Mouse (Mus musculus): Measurements from ENCODE around the gene Lpp. TPM values are rescaled to one million over a fixed set of nuclear protein-coding genes. Genes with fewer than 3 reads are reported as not detected.
"Not testable (repeated sequence)": the region's sequence is repeated elsewhere in the genome, so short reads cannot be mapped to it uniquely, and the experiment has no call there.

Gene Lpp
- polyA plus RNA-seq, 1 experiment from 2014 or later, result 69.5 TPM

GRCm38 (mm10) chr16:25017046-25017445 is 623.7 kb downstream of the Lpp start:
- ATAC-seq (ENCODE audit: insufficient read depth, low FRiP score, low read depth), result no peak
- H3K36me3 ChIP-seq, result no peaks in the 10 kb centered on the region
- no peaks in the 10 kb centered on the region for H3K27me3 ChIP-seq (replicated peaks)
- no peak overlapping the region for H3K4me3 ChIP-seq (replicated peaks)
- H3K9me3 ChIP-seq, result no peaks in the 10 kb centered on the region
- H3K27ac ChIP-seq, result no peak overlapping the region
- H3K4me1 ChIP-seq, result no peaks in the 10 kb centered on the region
- H3K9ac ChIP-seq, result no peak overlapping the region
- no peak overlapping the region for H3K4me2 ChIP-seq

- WGBS, result 70% methylated on average over 2 of the region's 2 CpGs
- not testable (repeated sequence) for H3K27ac ChIP-seq; H3K9me3 ChIP-seq; H3K27me3 ChIP-seq (replicated peaks); H3K4me1 ChIP-seq; H3K36me3 ChIP-seq; H3K4me3 ChIP-seq (replicated peaks); ATAC-seq (ENCODE audit: insufficient read depth, low FRiP score, low read depth); H3K9ac ChIP-seq; H3K4me2 ChIP-seq
These were observed 628.5 kb downstream of the Lpp start for GRCm38 (mm10) chr16:25021743-25022359.

GRCm38 (mm10) chr16:25024591-25024990 is 631.3 kb downstream of the Lpp start:
- Histone ChIP-seq H3K27me3 (replicated peaks) (no peaks in the 10 kb centered on the region), H3K4me3 (replicated peaks) (no peak overlapping the region), H3K4me1 (no peaks in the 10 kb centered on the region), H3K27ac (no peak overlapping the region), H3K4me2 (no peak overlapping the region), H3K36me3 (no peaks in the 10 kb centered on the region), H3K9ac (no peak overlapping the region), H3K9me3 (no peaks in the 10 kb centered on the region)
- ATAC-seq (ENCODE audit: insufficient read depth, low FRiP score, low read depth), result no peak
- WGBS, result 83% methylated on average over 3 of the region's 3 CpGs

- H3K9me3 ChIP-seq, result no peaks in the 10 kb centered on the region
- ATAC-seq (ENCODE audit: insufficient read depth, low FRiP score, low read depth), result no peak; the same call in 1 of the 2 replicates
- H3K27me3 ChIP-seq (replicated peaks), result no peaks in the 10 kb centered on the region
- H3K27ac ChIP-seq, result no peak overlapping the region
- no peak overlapping the region for H3K4me3 ChIP-seq (replicated peaks)
- no peaks in the 10 kb centered on the region for H3K4me1 ChIP-seq
- H3K4me2 ChIP-seq, result no peak overlapping the region
- 65% methylated on average over 1 of the region's 1 CpGs for WGBS
- H3K36me3 ChIP-seq, result no peaks in the 10 kb centered on the region
- H3K9ac ChIP-seq, result no peak overlapping the region
These were observed 632.9 kb downstream of the Lpp start for GRCm38 (mm10) chr16:25026191-25026590.

GRCm38 (mm10) chr16:25029548-25029947 is 636.2 kb downstream of the Lpp start:
- Histone ChIP-seq H3K4me3 (replicated peaks) (no peak overlapping the region), H3K36me3 (no peaks in the 10 kb centered on the region), H3K27me3 (replicated peaks) (no peaks in the 10 kb centered on the region), H3K27ac (no peak overlapping the region), H3K4me1 (no peaks in the 10 kb centered on the region), H3K9me3 (no peaks in the 10 kb centered on the region), H3K9ac (no peak overlapping the region), H3K4me2 (no peak overlapping the region)
- no peak for ATAC-seq (ENCODE audit: insufficient read depth, low FRiP score, low read depth)
- 84% methylated on average over 8 of the region's 8 CpGs for WGBS

GRCm38 (mm10) chr16:25037361-25037760 is 644.1 kb downstream of the Lpp start:
- Histone ChIP-seq H3K27ac (no peak overlapping the region), H3K9me3 (no peaks in the 10 kb centered on the region), H3K9ac (no peak overlapping the region), H3K4me3 (replicated peaks) (no peak overlapping the region), H3K4me1 (0 out of 2 replicates have a peak, but pooled peaks cover 6% of the 10 kb centered on the region), H3K36me3 (no peaks in the 10 kb centered on the region), H3K27me3 (replicated peaks) (no peaks in the 10 kb centered on the region), H3K4me2 (no peak overlapping the region)
- ATAC-seq (ENCODE audit: insufficient read depth, low FRiP score, low read depth), result no peak
- 73% methylated on average over 6 of the region's 6 CpGs for WGBS

GRCm38 (mm10) chr16:25038529-25038928 is 645.2 kb downstream of the Lpp start:
- Histone ChIP-seq H3K27me3 (replicated peaks) (no peaks in the 10 kb centered on the region), H3K9ac (no peak overlapping the region), H3K36me3 (no peaks in the 10 kb centered on the region), H3K27ac (no peak overlapping the region), H3K9me3 (no peaks in the 10 kb centered on the region), H3K4me3 (replicated peaks) (no peak overlapping the region), H3K4me1 (0 out of 2 replicates have a peak, but pooled peaks cover 7% of the 10 kb centered on the region), H3K4me2 (no peak overlapping the region)
- WGBS, result 84% methylated on average over 6 of the region's 6 CpGs
- no peak for ATAC-seq (ENCODE audit: insufficient read depth, low FRiP score, low read depth)

GRCm38 (mm10) chr16:25039904-25040303 is 646.6 kb downstream of the Lpp start:
- no peaks in the 10 kb centered on the region for H3K36me3 ChIP-seq
- H3K9ac ChIP-seq, result no peak overlapping the region
- no peak overlapping the region for H3K27ac ChIP-seq
- no peaks in the 10 kb centered on the region for H3K9me3 ChIP-seq
- H3K4me3 ChIP-seq (replicated peaks), result no peak overlapping the region
- H3K27me3 ChIP-seq (replicated peaks), result no peaks in the 10 kb centered on the region
- no peak overlapping the region for H3K4me2 ChIP-seq
- no peak; the same call in 1 of the 2 replicates for ATAC-seq (ENCODE audit: insufficient read depth, low FRiP score, low read depth)
- 38% methylated on average over 10 of the region's 10 CpGs for WGBS
- H3K4me1 ChIP-seq, result 0 out of 2 replicates have a peak, but pooled peaks cover 7% of the 10 kb centered on the region

- no peak overlapping the region for H3K27ac ChIP-seq
- WGBS, result 86% methylated on average over 8 of the region's 8 CpGs
These were observed 647.9 kb downstream of the Lpp start for GRCm38 (mm10) chr16:25041165-25041564.

GRCm38 (mm10) chr16:25041855-25042529 is 648.7 kb downstream of the Lpp start:
- 0 out of 2 replicates have a peak, but pooled peaks have one; percentile 27 for ATAC-seq (ENCODE audit: insufficient read depth, low FRiP score, low read depth)
- no peak overlapping the region for H3K9ac ChIP-seq
- H3K27ac ChIP-seq, result peak overlapping the region; percentile 44; the same call in 1 of the 2 replicates

More at GRCm38 (mm10) chr16:25041165-25041564, 647.9 kb downstream of the Lpp start:
- no peaks in the 10 kb centered on the region for H3K9me3 ChIP-seq
- H3K9ac ChIP-seq, result no peak overlapping the region
- 0 out of 2 replicates have a peak, but pooled peaks cover 7% of the 10 kb centered on the region for H3K4me1 ChIP-seq
- no peak overlapping the region for H3K4me2 ChIP-seq
- no peaks in the 10 kb centered on the region for H3K27me3 ChIP-seq (replicated peaks)
- no peaks in the 10 kb centered on the region for H3K36me3 ChIP-seq
- ATAC-seq (ENCODE audit: insufficient read depth, low FRiP score, low read depth), result no peak
- H3K4me3 ChIP-seq (replicated peaks), result no peak overlapping the region

More at GRCm38 (mm10) chr16:25041855-25042529, 648.7 kb downstream of the Lpp start:
- Histone ChIP-seq H3K9me3 (no peaks in the 10 kb centered on the region), H3K36me3 (no peaks in the 10 kb centered on the region), H3K27me3 (replicated peaks) (no peaks in the 10 kb centered on the region), H3K4me1 (0 out of 2 replicates have a peak, but pooled peaks cover 7% of the 10 kb centered on the region), H3K4me2 (no peak overlapping the region), H3K4me3 (replicated peaks) (no peak overlapping the region)
- WGBS, result 43% methylated on average over 5 of the region's 5 CpGs

All from stomach, embryonic 15.5 days (tissue).